Mouse (Mus musculus): ENCODE data around the gene Syp. TPM values are rescaled to one million over a fixed set of nuclear protein-coding genes. Genes with fewer than 3 reads are reported as not detected.

Gene Syp
- polyA plus RNA-seq, 1 experiment from 2014 or later = 5.4 TPM

DNA sequence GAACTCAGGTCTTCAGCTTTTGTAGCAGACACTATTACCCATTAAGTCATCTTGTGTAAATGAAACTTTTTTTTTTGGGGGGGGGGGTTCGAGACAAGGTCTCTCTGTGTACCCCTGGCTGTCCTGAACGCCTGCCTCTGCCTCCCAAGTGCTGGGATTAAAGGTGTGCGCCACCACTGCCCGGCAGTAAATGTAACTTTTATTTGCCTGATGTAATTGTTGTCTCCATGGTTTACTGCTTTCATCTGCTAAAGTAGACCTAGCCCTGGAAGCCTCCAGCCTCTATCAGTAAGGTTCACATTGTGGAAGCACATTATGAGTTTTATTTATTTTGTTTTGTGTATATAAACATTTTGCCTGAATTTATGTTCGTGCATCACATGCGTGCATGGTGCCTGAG lies 58.2 kb downstream of the Syp start:
- 45% methylated on average over 6 of the region's 6 CpGs for WGBS
- TF ChIP-seq CTCF (IDR thresholded peaks at IDR 0.05; ENCODE audit: low read depth) = no peak
- 0 out of 2 replicates have a peak, but pooled peaks cover 2% of the 10 kb centered on the region for H3K36me3 ChIP-seq (ENCODE audit: control insufficient read depth, insufficient read depth)
- ATAC-seq = peak; percentile 35
- no peaks in the 10 kb centered on the region for H3K9me3 ChIP-seq (ENCODE audit: control insufficient read depth)
- no peak overlapping the region for H3K9ac ChIP-seq (ENCODE audit: low read depth, low read length)
- H3K4me1 ChIP-seq (replicated peaks; ENCODE audit: control insufficient read depth, insufficient read depth, low read length) = no peaks in the 10 kb centered on the region
- no peaks in the 10 kb centered on the region for H3K27me3 ChIP-seq (replicated peaks; ENCODE audit: control insufficient read depth, insufficient read depth, low read length)
- peak overlapping the region; percentile 54; the same call in 1 of the 2 replicates for H3K4me3 ChIP-seq (ENCODE audit: low read depth, low read length)
- peak overlapping the region; percentile 44 for H3K4me2 ChIP-seq (replicated peaks; ENCODE audit: low read depth)
- H3K27ac ChIP-seq (ENCODE audit: low read depth, low read length) = no peak overlapping the region

DNA sequence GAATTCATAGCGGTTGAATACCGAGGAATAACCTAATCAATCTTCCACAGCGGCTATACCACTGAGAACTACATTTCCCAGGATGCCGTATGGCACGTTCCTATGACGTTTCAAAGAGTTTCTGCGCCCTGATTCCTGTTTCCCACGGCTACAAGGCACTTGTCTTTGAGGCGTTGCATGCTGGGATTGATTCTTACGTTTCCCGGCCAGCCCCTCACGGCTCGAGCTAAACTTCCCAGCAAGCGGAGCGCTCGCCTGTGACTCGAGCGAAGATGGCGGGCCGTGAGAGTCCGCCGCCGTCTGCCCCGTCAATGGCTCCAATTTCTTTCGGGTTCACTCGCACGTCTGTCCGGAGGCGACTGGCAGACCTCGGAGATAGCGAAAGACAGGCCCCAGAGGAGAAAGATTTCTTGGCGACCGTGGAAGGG lies 58.7 kb downstream of the Syp start, which contains the start of gene Gpkow:
TSS of gene Gpkow (plus strand) at position 178 of the 428 bp plus-strand sequence.
- Histone ChIP-seq H3K4me3 (ENCODE audit: low read depth, low read length) (peak within 1 kb of the TSS; percentile 54), H3K36me3 (ENCODE audit: control insufficient read depth, insufficient read depth) (peaks cover 6% of the 10 kb centered on the region; the same call in 1 of the 2 replicates), H3K27me3 (replicated peaks; ENCODE audit: control insufficient read depth, insufficient read depth, low read length) (no peaks in the 10 kb centered on the region), H3K27ac (ENCODE audit: low read depth, low read length) (peak within 1 kb of the TSS; percentile 28; the same call in 1 of the 2 replicates), H3K4me2 (replicated peaks; ENCODE audit: low read depth) (peak within 1 kb of the TSS; percentile 60), H3K9me3 (ENCODE audit: control insufficient read depth) (no peaks in the 10 kb centered on the region), H3K9ac (ENCODE audit: low read depth, low read length) (peak within 1 kb of the TSS; percentile 50; the same call in 1 of the 2 replicates), H3K4me1 (replicated peaks; ENCODE audit: control insufficient read depth, insufficient read depth, low read length) (no peaks in the 10 kb centered on the region)
- no peak for TF ChIP-seq CTCF (IDR thresholded peaks at IDR 0.05; ENCODE audit: low read depth)
- 17% methylated on average over 33 of the region's 33 CpGs for WGBS
- peak; percentile 92 for ATAC-seq

Other genes with a start within 250 kb of the Syp start
- 0.05 TPM in 1 of 2 replicates, not detected in the other for gene Foxp3, start 64.8 kb upstream of the Syp start, polyA plus RNA-seq (2015; fragmentation: Nextera tagmentation; extraction: Ambion mirVana)
- 0.56 and 0.83 TPM in 2 replicates for gene Ppp1r3f, start 64.2 kb upstream of the Syp start, polyA plus RNA-seq (2015; fragmentation: Nextera tagmentation; extraction: Ambion mirVana)
- gene Ccdc22, start 33.0 kb upstream of the Syp start, polyA plus RNA-seq (2015; fragmentation: Nextera tagmentation; extraction: Ambion mirVana) = 21.9 and 24.8 TPM in 2 replicates
- not detected in 2 replicates for gene Cacna1f, start 31.4 kb upstream of the Syp start, polyA plus RNA-seq (2015; fragmentation: Nextera tagmentation; extraction: Ambion mirVana)
- 3.4 and 4.3 TPM in 2 replicates for gene Prickle3, start 18.8 kb downstream of the Syp start, polyA plus RNA-seq (2015; fragmentation: Nextera tagmentation; extraction: Ambion mirVana)
- 113 and 124 TPM in 2 replicates for gene Plp2, start 32.9 kb downstream of the Syp start, polyA plus RNA-seq (2015; fragmentation: Nextera tagmentation; extraction: Ambion mirVana)
- 1.4 and 1.6 TPM in 2 replicates for gene Magix, start 42.8 kb downstream of the Syp start, polyA plus RNA-seq (2015; fragmentation: Nextera tagmentation; extraction: Ambion mirVana)
- gene Gpkow, start 58.7 kb downstream of the Syp start, polyA plus RNA-seq (2015; fragmentation: Nextera tagmentation; extraction: Ambion mirVana) = 13.8 and 14.6 TPM in 2 replicates
- 19.3 and 19.5 TPM in 2 replicates for gene Wdr45, start 75.9 kb downstream of the Syp start, polyA plus RNA-seq (2015; fragmentation: Nextera tagmentation; extraction: Ambion mirVana)
- gene Gm45208, start 83.8 kb downstream of the Syp start, polyA plus RNA-seq (2015; fragmentation: Nextera tagmentation; extraction: Ambion mirVana) = not detected in 2 replicates
- gene Praf2, start 90.0 kb downstream of the Syp start, polyA plus RNA-seq (2015; fragmentation: Nextera tagmentation; extraction: Ambion mirVana) = 18.2 and 24.0 TPM in 2 replicates
- 20.7 and 22.2 TPM in 2 replicates for gene Ccdc120, start 112.4 kb downstream of the Syp start, polyA plus RNA-seq (2015; fragmentation: Nextera tagmentation; extraction: Ambion mirVana)
- gene Tfe3, start 124.1 kb downstream of the Syp start, polyA plus RNA-seq (2015; fragmentation: Nextera tagmentation; extraction: Ambion mirVana) = 15.3 and 16.2 TPM in 2 replicates
- gene Gripap1, start 151.3 kb downstream of the Syp start, polyA plus RNA-seq (2015; fragmentation: Nextera tagmentation; extraction: Ambion mirVana) = 17.6 and 22.2 TPM in 2 replicates
- 0.60 and 0.68 TPM in 2 replicates for gene Kcnd1, start 183.8 kb downstream of the Syp start, polyA plus RNA-seq (2015; fragmentation: Nextera tagmentation; extraction: Ambion mirVana)
- 21.0 and 22.8 TPM in 2 replicates for gene Otud5, start 202.9 kb downstream of the Syp start, polyA plus RNA-seq (2015; fragmentation: Nextera tagmentation; extraction: Ambion mirVana)
- gene Pim2, start 239.8 kb downstream of the Syp start, polyA plus RNA-seq (2015; fragmentation: Nextera tagmentation; extraction: Ambion mirVana) = 9.2 and 10.2 TPM in 2 replicates
- gene Slc35a2, start 245.6 kb downstream of the Syp start, polyA plus RNA-seq (2015; fragmentation: Nextera tagmentation; extraction: Ambion mirVana) = 24.3 and 27.0 TPM in 2 replicates

Data from intestine, postnatal 0 days (tissue).